Mouse (Mus musculus): ENCODE results near the gene Chkb. TPM values are rescaled to one million over a fixed set of nuclear protein-coding genes. Genes with fewer than 3 reads are reported as not detected.
A peak's percentile ranks its signal among the peaks of the same experiment; 100 is the strongest.

Chkb gene
- polyA plus RNA-seq, 1 experiment from 2014 or later, result 56.0 TPM

GRCm38 (mm10) chr15:89474596-89475292 lies 45.0 kb upstream of the Chkb start:
- H3K4me1 ChIP-seq (replicated peaks; ENCODE audit: control insufficient read depth, insufficient read depth, low read length), result peaks cover 3% of the 10 kb centered on the region; the same call in 1 of the 2 replicates
- no peak overlapping the region for H3K9ac ChIP-seq (ENCODE audit: low read length)
- no peak overlapping the region for H3K4me3 ChIP-seq (ENCODE audit: low read depth, low read length)
- H3K27ac ChIP-seq (ENCODE audit: low read depth, low read length), result no peak overlapping the region
- no peaks in the 10 kb centered on the region for H3K27me3 ChIP-seq (ENCODE audit: control insufficient read depth, insufficient read depth, low read length)
- ATAC-seq (replicated peaks; ENCODE audit: low FRiP score), result no peak
- H3K36me3 ChIP-seq (ENCODE audit: control insufficient read depth, insufficient read depth, low read length), result no peaks in the 10 kb centered on the region
- DNase-seq (ENCODE audit: low spot score), result peak; percentile 50
- WGBS, result 91% methylated on average over 19 of the region's 19 CpGs
- H3K9me3 ChIP-seq (ENCODE audit: control insufficient read depth, low read length), result no peaks in the 10 kb centered on the region
- no peak overlapping the region for H3K4me2 ChIP-seq (ENCODE audit: low read depth, low read length, severe bottlenecking)

- Histone ChIP-seq H3K4me3 (ENCODE audit: low read depth, low read length) (no peak overlapping the region), H3K4me1 (replicated peaks; ENCODE audit: control insufficient read depth, insufficient read depth, low read length) (peaks cover 3% of the 10 kb centered on the region; the same call in 1 of the 2 replicates), H3K27ac (ENCODE audit: low read depth, low read length) (no peak overlapping the region), H3K4me2 (ENCODE audit: low read depth, low read length, severe bottlenecking) (no peak overlapping the region), H3K27me3 (ENCODE audit: control insufficient read depth, insufficient read depth, low read length) (no peaks in the 10 kb centered on the region), H3K36me3 (ENCODE audit: control insufficient read depth, insufficient read depth, low read length) (no peaks in the 10 kb centered on the region), H3K9me3 (ENCODE audit: control insufficient read depth, low read length) (no peaks in the 10 kb centered on the region), H3K9ac (ENCODE audit: low read length) (no peak overlapping the region)
- no peak for ATAC-seq (replicated peaks; ENCODE audit: low FRiP score)
- no peak for DNase-seq (ENCODE audit: low spot score)
- WGBS, result 92% methylated on average over 8 of the region's 8 CpGs
Observed at GRCm38 (mm10) chr15:89473921-89474320, 44.2 kb upstream of the Chkb start.

GRCm38 (mm10) chr15:89473370-89473769 lies 43.7 kb upstream of the Chkb start:
- Histone ChIP-seq H3K9me3 (ENCODE audit: control insufficient read depth, low read length) (no peaks in the 10 kb centered on the region), H3K36me3 (ENCODE audit: control insufficient read depth, insufficient read depth, low read length) (no peaks in the 10 kb centered on the region), H3K4me1 (replicated peaks; ENCODE audit: control insufficient read depth, insufficient read depth, low read length) (peaks cover 3% of the 10 kb centered on the region; the same call in 1 of the 2 replicates), H3K27me3 (ENCODE audit: control insufficient read depth, insufficient read depth, low read length) (no peaks in the 10 kb centered on the region), H3K4me3 (ENCODE audit: low read depth, low read length) (no peak overlapping the region), H3K27ac (ENCODE audit: low read depth, low read length) (no peak overlapping the region), H3K4me2 (ENCODE audit: low read depth, low read length, severe bottlenecking) (no peak overlapping the region), H3K9ac (ENCODE audit: low read length) (no peak overlapping the region)
- no peak for ATAC-seq (replicated peaks; ENCODE audit: low FRiP score)
- whole genome bisulfite sequencing, result 87% methylated on average over 9 of the region's 9 CpGs
- DNase-seq (ENCODE audit: low spot score), result no peak

- WGBS, result 91% methylated on average over 4 of the region's 4 CpGs
- Histone ChIP-seq H3K36me3 (ENCODE audit: control insufficient read depth, insufficient read depth, low read length) (no peaks in the 10 kb centered on the region), H3K4me3 (ENCODE audit: low read depth, low read length) (no peak overlapping the region), H3K27me3 (ENCODE audit: control insufficient read depth, insufficient read depth, low read length) (no peaks in the 10 kb centered on the region), H3K27ac (ENCODE audit: low read depth, low read length) (no peak overlapping the region), H3K9me3 (ENCODE audit: control insufficient read depth, low read length) (no peaks in the 10 kb centered on the region), H3K4me2 (ENCODE audit: low read depth, low read length, severe bottlenecking) (no peak overlapping the region), H3K9ac (ENCODE audit: low read length) (no peak overlapping the region), H3K4me1 (replicated peaks; ENCODE audit: control insufficient read depth, insufficient read depth, low read length) (peaks cover 3% of the 10 kb centered on the region; the same call in 1 of the 2 replicates)
- ATAC-seq (replicated peaks; ENCODE audit: low FRiP score), result no peak
- peak; percentile 33 for DNase-seq (ENCODE audit: low spot score)
Observed at GRCm38 (mm10) chr15:89471476-89471875, 41.8 kb upstream of the Chkb start.

- ATAC-seq (replicated peaks; ENCODE audit: low FRiP score), result 0 out of 2 replicates have a peak, but pooled peaks have one; percentile 27
- no peak overlapping the region for H3K4me2 ChIP-seq (ENCODE audit: low read depth, low read length, severe bottlenecking)
- H3K9ac ChIP-seq (ENCODE audit: low read length), result no peak overlapping the region
- no peaks in the 10 kb centered on the region for H3K27me3 ChIP-seq (ENCODE audit: control insufficient read depth, insufficient read depth, low read length)
- H3K9me3 ChIP-seq (ENCODE audit: control insufficient read depth, low read length), result no peaks in the 10 kb centered on the region
- no peak overlapping the region for H3K4me3 ChIP-seq (ENCODE audit: low read depth, low read length)
- 43% methylated on average over 2 of the region's 2 CpGs for WGBS
- DNase-seq (ENCODE audit: low spot score), result peak; percentile 43
- H3K4me1 ChIP-seq (replicated peaks; ENCODE audit: control insufficient read depth, insufficient read depth, low read length), result no peaks in the 10 kb centered on the region
- no peaks in the 10 kb centered on the region for H3K36me3 ChIP-seq (ENCODE audit: control insufficient read depth, insufficient read depth, low read length)
- H3K27ac ChIP-seq (ENCODE audit: low read depth, low read length), result no peak overlapping the region
Observed at GRCm38 (mm10) chr15:89468577-89468976, 38.9 kb upstream of the Chkb start.

GRCm38 (mm10) chr15:89465052-89465451 lies 35.3 kb upstream of the Chkb start:
- Histone ChIP-seq H3K36me3 (ENCODE audit: control insufficient read depth, insufficient read depth, low read length) (peaks cover 2% of the 10 kb centered on the region; the same call in 1 of the 2 replicates), H3K4me3 (ENCODE audit: low read depth, low read length) (no peak overlapping the region), H3K9ac (ENCODE audit: low read length) (no peak overlapping the region), H3K27me3 (ENCODE audit: control insufficient read depth, insufficient read depth, low read length) (no peaks in the 10 kb centered on the region), H3K9me3 (ENCODE audit: control insufficient read depth, low read length) (no peaks in the 10 kb centered on the region), H3K4me2 (ENCODE audit: low read depth, low read length, severe bottlenecking) (no peak overlapping the region), H3K4me1 (replicated peaks; ENCODE audit: control insufficient read depth, insufficient read depth, low read length) (no peaks in the 10 kb centered on the region), H3K27ac (ENCODE audit: low read depth, low read length) (no peak overlapping the region)
- DNase-seq (ENCODE audit: low spot score) (peak; percentile 51), ATAC-seq (replicated peaks; ENCODE audit: low FRiP score) (0 out of 2 replicates have a peak, but pooled peaks have one; percentile 13)
- 6% methylated on average over 1 of the region's 1 CpGs for WGBS

- no peaks in the 10 kb centered on the region for H3K9me3 ChIP-seq (ENCODE audit: control insufficient read depth, low read length)
- H3K27me3 ChIP-seq (ENCODE audit: control insufficient read depth, insufficient read depth, low read length), result no peaks in the 10 kb centered on the region
- ATAC-seq (replicated peaks; ENCODE audit: low FRiP score) (no peak), DNase-seq (ENCODE audit: low spot score) (no peak)
- no peak overlapping the region for H3K9ac ChIP-seq (ENCODE audit: low read length)
- WGBS, result 68% methylated on average over 5 of the region's 5 CpGs
- H3K36me3 ChIP-seq (ENCODE audit: control insufficient read depth, insufficient read depth, low read length), result peaks cover 2% of the 10 kb centered on the region; the same call in 1 of the 2 replicates
- no peak overlapping the region for H3K4me3 ChIP-seq (ENCODE audit: low read depth, low read length)
- H3K4me2 ChIP-seq (ENCODE audit: low read depth, low read length, severe bottlenecking), result no peak overlapping the region
- no peaks in the 10 kb centered on the region for H3K4me1 ChIP-seq (replicated peaks; ENCODE audit: control insufficient read depth, insufficient read depth, low read length)
- no peak overlapping the region for H3K27ac ChIP-seq (ENCODE audit: low read depth, low read length)
Observed at GRCm38 (mm10) chr15:89463334-89464235, 33.9 kb upstream of the Chkb start.

- ATAC-seq (replicated peaks; ENCODE audit: low FRiP score), result no peak
Observed at GRCm38 (mm10) chr15:89462176-89462575, 32.5 kb upstream of the Chkb start.

More at GRCm38 (mm10) chr15:89462176-89462575, 32.5 kb upstream of the Chkb start:
- 78% methylated on average over 7 of the region's 7 CpGs for WGBS
- H3K27ac ChIP-seq (ENCODE audit: low read depth, low read length), result no peak overlapping the region
- H3K36me3 ChIP-seq (ENCODE audit: control insufficient read depth, insufficient read depth, low read length), result peaks cover 7% of the 10 kb centered on the region; the same call in 1 of the 2 replicates
- H3K4me3 ChIP-seq (ENCODE audit: low read depth, low read length), result no peak overlapping the region
- no peaks in the 10 kb centered on the region for H3K4me1 ChIP-seq (replicated peaks; ENCODE audit: control insufficient read depth, insufficient read depth, low read length)
- no peak overlapping the region for H3K4me2 ChIP-seq (ENCODE audit: low read depth, low read length, severe bottlenecking)
- no peaks in the 10 kb centered on the region for H3K9me3 ChIP-seq (ENCODE audit: control insufficient read depth, low read length)
- H3K27me3 ChIP-seq (ENCODE audit: control insufficient read depth, insufficient read depth, low read length), result no peaks in the 10 kb centered on the region
- no peak overlapping the region for H3K9ac ChIP-seq (ENCODE audit: low read length)
- DNase-seq (ENCODE audit: low spot score), result no peak
